Mouse (Mus musculus): Measurements from ENCODE around the gene Cdhr4.

DNA sequence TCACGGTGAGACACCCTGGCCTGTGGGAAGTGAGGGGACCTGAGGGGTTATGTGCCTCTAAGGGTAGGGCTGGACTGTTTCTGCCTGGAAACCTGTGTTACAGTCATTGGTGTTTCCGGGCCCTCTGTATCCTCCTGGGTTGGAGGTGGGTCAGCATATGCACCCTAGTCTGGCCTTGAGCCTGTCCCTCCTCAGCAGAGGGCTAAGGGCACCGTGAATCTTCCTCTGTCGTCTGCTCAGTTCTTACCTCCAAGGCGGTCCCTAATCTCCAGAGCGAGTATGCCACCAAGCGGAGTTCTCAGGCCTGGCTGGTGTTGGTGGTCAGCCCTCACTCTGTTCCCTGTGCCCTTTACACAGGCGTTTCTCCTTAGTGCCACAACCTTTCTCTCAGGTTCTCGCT lies 29.4 kb upstream of the Cdhr4 start:
- TF ChIP-seq CTCF (IDR thresholded peaks at IDR 0.05; ENCODE audit: low read depth) (no peak), EP300 (IDR thresholded peaks at IDR 0.05; ENCODE audit: low read depth) (no peak)

All from liver, embryonic 14.5 days (tissue).